Mouse (Mus musculus): ENCODE measurements around the gene Hist1h2ae.
"Not testable (repeated sequence)": the region's sequence is repeated elsewhere in the genome, so short reads cannot be mapped to it uniquely, and the experiment has no call there.

The Hist1h2ae gene

DNA sequence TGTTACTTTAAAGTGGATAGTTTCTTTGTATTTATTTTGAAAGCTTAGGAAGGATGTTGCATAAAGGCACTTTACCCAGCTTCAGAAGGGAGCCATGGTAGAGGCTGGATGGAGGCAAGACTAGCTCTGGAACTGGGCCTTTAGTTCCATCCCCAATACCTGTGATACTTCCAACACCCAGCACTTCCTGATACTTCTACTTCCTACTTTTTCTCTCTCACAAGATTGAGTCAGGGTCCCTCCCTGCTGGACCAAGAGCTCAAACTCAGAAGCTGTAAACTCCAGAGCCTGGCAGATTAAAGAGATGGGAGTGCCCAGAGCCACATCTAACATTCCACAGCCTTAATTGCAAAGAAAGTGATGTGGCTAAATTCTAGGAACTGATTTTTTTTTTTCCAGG, 13.3 kb upstream of the Hist1h2ae start:
- DNase-seq (ENCODE audit: extremely low read depth, low read depth, low spot score) = no peak

DNA sequence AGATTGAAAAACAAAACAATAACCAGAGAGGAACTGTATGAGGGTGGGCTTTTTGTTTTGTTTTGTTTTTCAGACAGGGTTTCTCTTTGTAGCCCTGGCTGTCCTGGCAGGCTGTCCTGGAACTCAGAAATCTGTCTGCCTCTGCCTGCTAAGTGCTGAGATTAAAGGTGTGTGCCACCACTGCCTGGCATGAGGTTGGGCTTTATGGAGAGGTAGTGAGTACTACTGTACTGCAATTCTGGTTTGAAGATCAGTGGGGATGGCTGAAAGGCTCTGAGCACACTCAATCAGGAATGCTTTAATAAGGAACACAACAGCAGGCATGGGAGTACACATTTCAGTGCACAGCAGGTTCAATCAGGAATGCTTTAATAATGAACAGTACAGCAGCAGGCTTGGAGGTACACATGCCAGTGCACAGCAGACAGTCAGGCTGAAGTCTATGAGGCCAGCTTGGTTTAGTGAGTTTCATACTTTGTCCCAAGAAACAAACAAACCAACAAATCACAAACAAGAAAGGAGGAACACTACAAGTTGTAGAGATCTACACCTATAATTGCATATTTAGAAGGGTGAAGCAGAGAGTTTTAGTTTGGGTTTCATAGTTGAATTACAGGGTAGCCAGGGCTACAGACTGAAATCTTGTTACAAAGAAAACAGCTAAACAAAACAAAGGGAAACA, 12.5 kb upstream of the Hist1h2ae start:
- DNase-seq (ENCODE audit: extremely low read depth, low read depth, low spot score) = no peak

DNA sequence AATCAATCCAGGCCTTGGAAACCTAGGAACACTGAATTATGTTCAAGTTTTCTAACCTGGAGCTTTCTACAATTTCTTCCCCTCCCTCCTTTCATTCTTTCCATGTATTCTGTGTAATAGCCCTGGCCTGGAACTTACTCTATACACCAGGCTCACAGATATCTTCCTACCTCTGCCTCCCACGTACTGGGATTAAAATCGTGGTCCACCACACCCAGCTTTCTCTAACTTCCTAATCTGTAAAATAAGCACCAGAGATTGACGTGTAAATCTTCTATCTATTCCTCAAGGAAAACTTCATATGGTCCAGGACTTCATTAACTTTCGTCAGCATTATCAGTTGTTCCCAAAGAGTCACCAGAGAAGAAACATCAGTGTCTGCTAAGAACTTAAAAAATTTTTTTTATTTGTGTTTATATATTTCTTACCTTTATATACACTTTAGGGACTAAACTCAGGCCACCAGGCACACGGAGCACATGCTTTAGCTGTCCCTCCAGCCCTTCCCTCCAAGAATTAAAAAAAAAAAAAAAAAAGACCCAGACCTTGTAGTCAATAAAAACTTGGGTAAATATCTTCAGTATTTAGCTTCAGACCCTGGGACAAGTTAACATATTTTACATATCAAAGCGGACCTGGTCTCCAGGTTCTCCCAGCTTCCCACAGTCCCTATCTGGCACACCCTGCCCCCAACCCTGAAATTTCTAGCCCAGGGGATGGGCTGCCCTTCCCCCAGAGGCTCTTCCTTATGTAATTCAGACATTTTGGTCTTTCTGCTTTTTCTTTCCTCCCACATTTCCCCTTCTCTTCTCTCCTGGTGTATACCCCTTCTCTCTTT, 11.4 kb upstream of the Hist1h2ae start:
- DNase-seq (ENCODE audit: extremely low read depth, low read depth, low spot score) = no peak

DNA sequence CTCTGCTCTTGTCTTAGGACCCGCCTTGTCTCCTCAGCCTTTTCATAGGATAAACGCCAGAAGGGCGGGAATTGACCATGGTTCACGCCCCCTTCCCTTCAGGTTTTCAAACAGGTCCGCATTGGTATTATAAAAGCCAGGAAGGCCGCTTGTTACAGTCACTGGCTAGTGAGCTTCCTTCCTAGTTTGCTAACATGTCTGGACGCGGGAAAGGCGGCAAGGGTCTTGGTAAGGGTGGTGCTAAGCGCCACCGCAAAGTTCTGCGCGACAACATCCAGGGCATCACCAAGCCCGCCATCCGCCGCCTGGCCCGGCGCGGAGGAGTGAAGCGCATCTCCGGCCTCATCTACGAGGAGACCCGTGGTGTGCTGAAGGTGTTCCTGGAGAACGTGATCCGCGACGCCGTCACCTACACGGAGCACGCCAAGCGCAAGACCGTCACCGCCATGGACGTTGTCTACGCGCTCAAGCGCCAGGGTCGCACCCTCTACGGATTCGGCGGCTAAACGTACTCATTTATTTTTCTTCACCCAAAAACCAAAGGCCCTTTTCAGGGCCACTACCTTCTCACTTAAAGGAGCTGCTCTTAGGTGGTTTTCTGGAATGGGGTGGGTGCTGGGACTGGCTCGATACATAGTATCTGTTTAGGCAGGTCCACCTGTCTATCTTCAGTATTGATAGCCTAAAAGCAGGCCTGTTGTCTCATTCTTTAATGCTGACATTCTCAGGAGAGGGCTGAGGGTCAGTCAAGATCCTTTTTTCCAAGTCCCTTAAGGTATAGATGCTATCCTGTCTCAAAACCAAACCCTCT, 10.6 kb upstream of the Hist1h2ae start, which contains the start of gene Hist1h4d:
Gene Hist1h4d, plus strand, starts transcription at position 191 of the 811 bp plus-strand sequence.
- peak; percentile 85 for DNase-seq (ENCODE audit: extremely low read depth, low read depth, low spot score)

DNA sequence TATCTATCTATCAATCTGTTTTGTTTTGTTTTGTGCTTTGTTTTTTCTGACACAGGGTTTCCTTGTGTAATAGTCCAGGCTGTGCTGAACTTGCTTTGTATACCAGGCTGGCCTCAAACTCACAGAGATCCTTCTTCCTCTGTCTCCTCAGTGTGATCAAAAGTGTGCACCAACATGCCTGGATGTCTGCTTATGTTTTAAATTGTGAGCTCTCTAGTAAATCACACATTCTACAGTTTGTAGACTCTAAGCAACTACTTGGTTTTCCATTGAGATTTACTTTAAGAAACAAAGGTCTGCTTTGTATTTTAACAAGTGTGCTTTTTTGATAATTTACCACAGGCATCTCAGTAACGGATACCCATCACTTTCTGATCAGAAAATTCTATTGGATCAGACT, 6.8 kb upstream of the Hist1h2ae start:
- no peak for DNase-seq (ENCODE audit: extremely low read depth, low read depth, low spot score)

DNA sequence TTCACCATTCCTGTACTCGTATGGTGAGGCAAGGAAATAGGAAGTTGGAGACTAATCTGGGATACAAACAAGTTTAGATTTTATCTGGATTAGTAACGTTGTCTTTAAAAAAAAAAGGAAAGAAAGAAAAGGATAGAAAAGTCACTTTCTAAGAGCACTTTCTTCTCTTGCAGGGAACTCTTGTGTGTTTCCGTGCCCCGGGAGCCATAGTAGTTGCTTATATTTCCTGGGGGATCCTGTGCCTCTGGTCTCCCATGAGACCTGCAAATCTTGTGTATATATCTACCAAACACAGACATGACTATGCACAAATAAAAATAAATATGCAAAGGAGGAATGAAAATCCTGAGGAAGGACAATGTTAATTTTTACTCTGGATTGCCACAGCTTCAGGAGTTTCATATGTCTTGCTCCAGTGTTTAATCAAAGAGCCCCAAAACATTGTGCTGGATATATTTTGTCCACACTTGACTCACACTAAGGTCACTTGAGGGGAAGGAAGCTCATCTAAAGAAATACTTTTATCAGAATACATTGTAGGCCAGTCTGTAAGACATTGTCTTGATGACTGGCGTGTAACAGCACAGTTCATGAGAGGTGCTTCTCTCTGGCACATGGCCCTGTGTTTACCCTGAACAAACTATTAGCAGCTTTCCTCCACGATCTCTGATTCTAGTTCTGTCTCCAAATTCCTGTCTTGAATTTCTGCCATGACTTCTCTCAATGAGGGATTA, 6.1 kb upstream of the Hist1h2ae start:
- no peak for DNase-seq (ENCODE audit: extremely low read depth, low read depth, low spot score)

DNA sequence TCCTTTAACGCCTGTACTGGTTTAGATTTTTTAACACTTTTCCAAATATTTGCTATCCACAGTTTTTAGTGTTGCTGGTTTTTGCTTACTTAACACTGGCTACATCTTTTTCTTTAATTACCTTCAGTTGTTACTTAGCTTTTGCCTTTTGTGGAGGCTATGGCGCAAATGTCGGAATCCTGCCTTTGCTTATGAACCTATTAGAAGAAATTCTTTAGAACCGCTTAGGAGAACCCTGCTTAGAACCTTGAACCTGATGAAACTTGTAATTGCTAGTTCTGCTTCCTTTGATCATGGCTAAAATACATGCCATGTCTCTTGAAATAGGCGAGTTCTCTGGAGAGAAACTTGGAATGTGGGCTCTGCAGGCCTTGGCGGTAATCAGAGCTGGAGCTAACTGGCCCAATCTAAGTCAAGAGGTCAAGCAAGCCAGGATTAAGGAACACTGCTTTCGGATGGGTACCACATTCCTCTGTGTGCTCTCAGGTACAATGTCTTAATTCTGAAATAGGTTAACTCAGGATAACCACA, 5.4 kb upstream of the Hist1h2ae start:
- DNase-seq (ENCODE audit: extremely low read depth, low read depth, low spot score) = no peak

DNA sequence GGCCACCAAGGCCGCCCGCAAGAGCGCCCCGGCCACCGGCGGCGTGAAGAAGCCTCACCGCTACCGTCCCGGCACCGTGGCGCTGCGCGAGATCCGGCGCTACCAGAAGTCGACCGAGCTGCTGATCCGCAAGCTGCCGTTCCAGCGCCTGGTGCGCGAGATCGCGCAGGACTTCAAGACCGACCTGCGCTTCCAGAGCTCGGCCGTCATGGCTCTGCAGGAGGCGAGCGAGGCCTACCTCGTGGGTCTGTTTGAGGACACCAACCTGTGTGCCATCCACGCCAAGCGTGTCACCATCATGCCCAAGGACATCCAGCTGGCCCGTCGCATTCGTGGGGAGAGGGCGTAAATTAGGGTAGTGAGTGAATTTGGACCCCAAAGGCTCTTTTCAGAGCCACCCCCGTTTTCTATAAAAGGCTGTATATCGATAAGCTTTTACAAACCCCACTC, 4.9 kb upstream of the Hist1h2ae start:
- not testable (repeated sequence) for DNase-seq (ENCODE audit: extremely low read depth, low read depth, low spot score)

DNA sequence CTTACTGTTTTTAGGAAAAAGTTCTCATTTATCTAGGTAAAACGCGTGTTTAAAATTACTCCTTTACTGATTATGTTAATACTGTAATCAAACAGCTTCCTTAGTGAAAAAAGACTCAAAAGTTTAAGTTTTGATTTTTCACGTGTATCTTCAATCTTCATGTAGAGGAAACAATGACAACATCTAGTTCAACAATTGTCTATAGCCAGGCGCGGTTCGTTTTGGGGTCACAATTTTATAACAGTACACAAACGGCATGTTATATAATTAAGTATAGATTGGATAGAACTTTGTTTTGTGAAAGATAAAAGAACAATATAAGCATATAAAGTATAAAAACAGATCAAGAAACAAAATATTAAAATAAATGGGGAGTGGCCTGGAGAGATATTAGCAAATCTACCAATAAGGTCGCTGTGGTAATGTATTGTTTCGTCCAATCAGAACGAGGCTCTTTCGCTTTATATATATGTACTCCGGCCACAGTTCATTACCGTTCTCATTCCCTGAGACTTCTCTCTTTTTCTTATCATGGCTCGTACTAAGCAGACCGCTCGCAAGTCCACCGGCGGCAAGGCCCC, 4.3 kb upstream of the Hist1h2ae start, which contains the start of gene Hist1h3d:
Gene Hist1h3d, plus strand, starts transcription at position 493 of the 581 bp plus-strand sequence.
- no peak for DNase-seq (ENCODE audit: extremely low read depth, low read depth, low spot score)

DNA sequence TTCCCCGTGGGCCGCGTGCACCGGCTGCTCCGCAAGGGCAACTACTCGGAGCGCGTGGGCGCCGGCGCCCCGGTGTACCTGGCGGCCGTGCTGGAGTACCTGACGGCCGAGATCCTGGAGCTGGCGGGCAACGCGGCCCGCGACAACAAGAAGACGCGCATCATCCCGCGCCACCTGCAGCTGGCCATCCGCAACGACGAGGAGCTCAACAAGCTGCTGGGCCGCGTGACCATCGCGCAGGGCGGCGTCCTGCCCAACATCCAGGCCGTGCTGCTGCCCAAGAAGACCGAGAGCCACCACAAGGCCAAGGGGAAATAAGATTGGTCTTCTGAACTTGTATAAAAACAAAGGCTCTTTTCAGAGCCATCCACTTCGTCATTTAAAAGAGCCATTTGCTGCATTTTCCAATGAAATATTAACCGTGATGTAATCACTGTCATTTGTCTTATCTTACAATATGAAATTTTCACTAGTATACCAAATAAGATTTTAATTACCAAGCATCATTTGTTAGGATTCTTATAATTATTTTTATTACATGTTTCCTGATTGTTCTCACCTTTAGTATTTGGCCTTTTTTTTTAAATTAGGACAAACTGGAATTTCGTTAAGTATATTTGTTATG, 3.6 kb upstream of the Hist1h2ae start:
- not testable (repeated sequence) for DNase-seq (ENCODE audit: extremely low read depth, low read depth, low spot score)

DNA sequence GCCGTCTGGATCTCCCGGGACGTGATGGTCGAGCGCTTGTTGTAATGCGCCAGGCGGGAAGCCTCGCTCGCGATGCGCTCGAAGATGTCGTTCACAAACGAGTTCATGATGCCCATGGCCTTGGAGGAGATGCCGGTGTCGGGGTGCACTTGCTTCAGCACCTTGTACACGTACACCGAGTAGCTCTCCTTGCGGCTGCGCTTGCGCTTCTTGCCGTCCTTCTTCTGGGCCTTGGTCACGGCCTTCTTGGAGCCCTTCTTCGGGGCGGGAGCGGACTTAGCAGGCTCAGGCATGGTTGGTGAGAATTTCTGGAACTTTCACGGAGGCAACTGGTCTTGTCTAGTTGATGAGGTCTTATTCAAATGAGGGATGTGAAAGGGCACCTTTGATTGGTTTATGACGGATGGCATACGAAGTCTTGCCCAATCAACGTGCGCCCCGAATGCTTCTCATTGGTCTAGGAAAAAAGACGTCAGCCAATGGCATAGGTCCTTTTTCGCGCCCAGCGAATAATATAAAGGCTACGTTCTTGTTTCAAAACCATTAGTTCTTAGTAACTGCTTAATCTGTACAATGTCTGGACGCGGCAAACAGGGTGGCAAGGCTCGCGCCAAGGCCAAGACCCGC, 3.0 kb upstream of the Hist1h2ae start, which contains the start of the genes Hist1h2bf and Hist1h2ad:
Gene Hist1h2bf, minus strand, starts transcription at position 299 of the 627 bp plus-strand sequence.
Gene Hist1h2ad, plus strand, starts transcription at position 484 of the 627 bp plus-strand sequence.
- peak; percentile 94 for DNase-seq (ENCODE audit: extremely low read depth, low read depth, low spot score)

DNA sequence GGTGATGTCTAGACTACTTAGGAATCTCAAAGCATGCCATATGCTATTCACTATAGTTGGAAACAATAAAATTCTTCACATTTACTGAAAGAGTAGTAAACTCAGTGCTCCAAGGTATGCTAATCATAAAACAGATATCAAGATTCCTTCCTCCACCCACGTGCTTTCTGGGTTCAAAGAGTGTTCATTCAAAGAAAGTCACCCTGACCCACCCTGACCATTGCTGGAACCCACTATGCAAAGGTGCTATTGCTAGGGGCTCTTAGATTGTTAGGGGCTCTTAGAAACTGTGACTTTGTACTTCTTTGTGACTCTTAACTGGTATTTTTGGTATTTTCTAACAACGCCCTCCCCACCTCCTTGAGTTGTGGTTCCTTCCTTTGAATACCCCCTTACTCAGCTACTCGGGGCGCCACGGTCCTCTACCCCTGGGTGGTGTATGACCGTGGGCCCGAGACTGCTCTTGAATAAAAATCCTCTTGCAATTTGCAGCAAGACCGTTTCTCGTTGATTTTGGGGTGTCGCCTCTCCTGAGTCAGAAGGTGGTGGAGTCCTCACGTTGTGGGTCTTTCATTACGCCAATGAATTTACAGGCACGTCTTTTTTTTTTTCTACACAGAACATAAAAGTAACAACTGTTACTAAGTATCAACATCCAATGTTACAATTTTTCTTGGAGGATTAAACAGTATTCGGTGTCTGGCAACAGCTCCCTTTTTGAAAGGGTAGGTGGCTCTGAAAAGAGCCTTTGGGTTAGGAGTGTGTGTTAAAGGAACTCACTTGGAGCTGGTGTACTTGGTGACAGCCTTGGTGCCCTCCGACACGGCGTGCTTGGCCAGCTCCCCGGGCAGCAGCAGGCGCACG, 2.2 kb upstream of the Hist1h2ae start:
- DNase-seq (ENCODE audit: extremely low read depth, low read depth, low spot score) = not testable (repeated sequence)

DNA sequence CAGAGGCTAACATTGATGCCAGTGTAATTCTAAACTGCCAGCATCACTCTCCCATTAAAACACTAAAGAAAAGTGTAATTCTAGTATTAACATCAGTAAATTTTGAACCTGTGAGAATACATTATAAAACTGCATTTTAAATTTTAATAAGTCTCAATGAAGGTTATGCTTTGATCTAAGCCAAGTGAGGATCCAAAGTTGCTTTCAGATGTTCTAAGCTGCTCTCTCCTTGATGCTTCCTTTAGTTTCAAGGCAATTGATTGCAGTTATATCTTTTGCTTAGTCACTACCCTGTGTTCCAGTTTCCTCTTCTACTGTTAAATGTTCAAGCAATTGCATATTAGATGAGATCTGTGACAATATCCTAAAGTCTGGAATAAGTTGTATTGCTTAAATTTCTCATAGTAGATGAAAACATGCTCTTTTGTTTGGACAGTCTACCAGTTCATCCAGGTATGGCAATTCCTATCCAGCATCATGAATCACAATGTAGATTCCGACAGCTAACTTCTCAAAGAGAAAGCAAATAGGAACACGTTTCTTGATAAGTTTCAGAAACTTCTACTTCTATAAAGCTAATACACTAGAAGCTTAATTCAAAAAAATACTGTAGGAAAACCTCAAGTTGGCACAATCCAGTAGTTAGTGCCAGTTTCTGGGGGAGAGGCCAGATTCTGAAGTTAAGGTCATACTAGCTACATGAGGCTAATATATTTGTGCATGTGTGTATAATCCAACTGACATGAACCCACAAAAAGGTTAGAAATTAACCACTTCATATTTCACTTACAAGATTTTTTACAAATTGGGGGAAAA, 1.4 kb upstream of the Hist1h2ae start:
- no peak for DNase-seq (ENCODE audit: extremely low read depth, low read depth, low spot score)

DNA sequence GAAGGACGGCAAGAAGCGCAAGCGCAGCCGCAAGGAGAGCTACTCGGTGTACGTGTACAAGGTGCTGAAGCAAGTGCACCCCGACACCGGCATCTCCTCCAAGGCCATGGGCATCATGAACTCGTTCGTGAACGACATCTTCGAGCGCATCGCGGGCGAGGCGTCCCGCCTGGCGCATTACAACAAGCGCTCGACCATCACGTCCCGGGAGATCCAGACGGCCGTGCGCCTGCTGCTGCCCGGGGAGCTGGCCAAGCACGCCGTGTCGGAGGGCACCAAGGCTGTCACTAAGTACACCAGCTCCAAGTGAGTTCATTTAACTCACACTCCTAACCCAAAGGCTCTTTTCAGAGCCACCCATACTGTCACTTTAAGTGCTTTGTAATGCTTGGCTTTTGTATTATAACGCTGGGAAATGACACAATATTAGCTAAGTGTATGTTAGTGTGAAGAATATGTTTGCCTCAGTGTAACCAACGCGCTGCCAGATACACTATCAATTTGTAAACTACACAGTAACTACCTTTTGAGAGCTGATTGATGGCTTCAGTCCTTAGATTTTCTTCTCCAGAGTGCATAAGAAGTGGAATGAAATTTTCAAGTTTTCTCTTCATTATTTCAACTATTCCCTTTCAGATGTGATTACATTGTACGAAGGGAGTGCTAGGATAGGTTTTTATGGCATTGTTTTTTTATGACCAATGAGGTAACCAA, 641 bp upstream of the Hist1h2ae start:
- DNase-seq (ENCODE audit: extremely low read depth, low read depth, low spot score) = not testable (repeated sequence)

DNA sequence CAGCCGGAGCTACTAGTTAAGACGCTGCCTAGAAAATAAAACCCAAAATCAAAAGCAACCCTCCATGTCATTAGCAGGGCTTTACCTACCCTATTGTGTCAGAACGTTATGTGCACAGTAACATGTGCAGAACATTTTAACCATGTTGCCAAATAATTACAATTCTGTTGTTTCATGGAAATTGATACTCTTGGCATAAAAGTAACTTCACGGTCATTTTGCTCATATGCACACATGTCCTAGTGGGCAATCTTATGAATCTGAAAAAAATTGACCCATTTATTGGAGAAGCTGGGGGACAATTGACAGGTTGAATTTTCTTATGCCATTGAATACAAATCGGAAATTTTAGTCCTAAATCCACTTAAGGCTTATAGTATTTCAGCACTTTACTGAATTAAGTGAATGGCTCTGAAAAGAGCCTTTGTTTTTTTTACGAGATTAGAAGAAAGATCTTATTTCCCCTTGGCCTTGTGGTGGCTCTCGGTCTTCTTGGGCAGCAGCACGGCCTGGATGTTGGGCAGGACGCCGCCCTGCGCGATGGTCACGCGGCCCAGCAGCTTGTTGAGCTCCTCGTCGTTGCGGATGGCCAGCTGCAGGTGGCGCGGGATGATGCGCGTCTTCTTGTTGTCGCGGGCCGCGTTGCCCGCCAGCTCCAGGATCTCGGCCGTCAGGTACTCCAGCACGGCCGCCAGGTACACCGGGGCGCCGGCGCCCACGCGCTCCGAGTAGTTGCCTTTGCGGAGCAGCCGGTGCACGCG, 579 bp downstream of the Hist1h2ae start:
- DNase-seq (ENCODE audit: extremely low read depth, low read depth, low spot score) = not testable (repeated sequence)

DNA sequence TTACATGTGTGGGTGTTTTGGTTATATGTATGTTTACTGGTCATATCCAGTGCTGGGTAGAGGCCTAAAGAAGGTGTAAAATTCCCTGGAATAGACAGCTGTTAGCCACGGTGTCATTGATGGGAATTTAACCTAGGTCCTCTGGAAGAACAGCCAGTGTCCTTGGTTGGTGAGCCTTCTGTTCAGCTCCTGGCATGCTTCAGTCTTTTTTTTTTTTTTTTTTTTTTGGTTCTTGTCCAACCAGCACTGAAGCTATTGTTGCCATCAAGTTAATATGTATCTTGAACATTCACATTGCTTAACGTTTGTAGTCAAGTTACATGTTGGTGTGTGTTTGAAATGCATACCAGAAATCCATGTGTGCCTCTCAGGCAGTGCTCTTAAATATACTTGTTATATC, 6.5 kb downstream of the Hist1h2ae start:
- DNase-seq (ENCODE audit: extremely low read depth, low read depth, low spot score) = no peak

Measured in fat pad, adult 2 months (tissue).